Mouse (Mus musculus) layer of hippocampus, postnatal 25 days (tissue): ENCODE results near the gene Kdm4b. TPM values are rescaled to one million over a fixed set of nuclear protein-coding genes. Genes with fewer than 3 reads are reported as not detected.

Experiments
- DNase-seq, 2 experiments: peaks; one replicate each; pipeline ENCODE4 v3.0.0; 2022; ENCODE audit warnings: mixed read lengths in 2 of 2, low spot score in 1 of 2; ENCODE audit errors: extremely low spot score in 1 of 2
- total RNA-seq, 2 experiments: library from RNA; stranded (reverse); gene quantifications; 2 replicates each; pipeline ENCODE4 v1.2.3; 2021

Kdm4b gene
- total RNA-seq, 2 experiments from 2014 or later, result 92.0 to 93.4 TPM

DNA sequence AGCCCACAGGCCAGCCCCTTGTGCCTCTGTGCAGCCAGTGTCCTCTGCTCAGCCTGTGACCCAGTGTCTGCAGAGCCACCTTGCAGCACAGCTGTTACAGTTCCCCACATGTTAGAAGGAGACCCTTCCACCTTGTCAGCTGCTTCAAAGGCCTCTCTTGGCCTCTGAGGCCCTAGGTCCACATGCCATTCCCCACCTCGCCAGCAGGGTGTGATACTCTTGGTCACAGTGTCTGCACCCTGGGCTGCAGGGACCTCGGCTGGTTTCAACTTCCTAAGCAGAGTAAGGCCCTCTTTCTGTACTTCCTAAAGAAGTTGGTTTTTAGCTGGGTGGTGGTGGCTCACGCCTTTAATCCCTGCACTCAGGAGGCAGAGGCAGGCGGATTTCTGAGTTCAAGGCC lies 13.0 kb downstream of the Kdm4b start:
- no peak for DNase-seq

DNA sequence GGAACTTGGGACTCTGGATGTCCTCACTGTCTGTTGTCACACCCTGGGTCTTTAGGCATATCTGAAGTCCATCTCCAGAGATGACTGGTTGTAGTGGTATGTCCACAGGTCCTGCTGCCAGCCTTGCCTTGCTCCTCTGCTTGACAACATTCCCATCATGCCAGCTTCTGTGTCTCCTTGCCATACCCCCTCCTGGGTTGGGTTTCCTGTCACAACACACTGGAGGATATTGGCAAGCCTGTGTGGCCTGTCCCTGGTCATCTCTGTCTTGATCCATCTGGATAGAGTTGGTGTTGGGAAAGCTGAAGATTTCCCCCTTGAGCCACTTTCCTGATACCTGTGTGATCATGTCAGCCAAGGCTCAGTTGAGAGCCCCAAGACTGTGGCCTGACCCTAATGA lies 14.9 kb downstream of the Kdm4b start:
- no peak for DNase-seq

DNA sequence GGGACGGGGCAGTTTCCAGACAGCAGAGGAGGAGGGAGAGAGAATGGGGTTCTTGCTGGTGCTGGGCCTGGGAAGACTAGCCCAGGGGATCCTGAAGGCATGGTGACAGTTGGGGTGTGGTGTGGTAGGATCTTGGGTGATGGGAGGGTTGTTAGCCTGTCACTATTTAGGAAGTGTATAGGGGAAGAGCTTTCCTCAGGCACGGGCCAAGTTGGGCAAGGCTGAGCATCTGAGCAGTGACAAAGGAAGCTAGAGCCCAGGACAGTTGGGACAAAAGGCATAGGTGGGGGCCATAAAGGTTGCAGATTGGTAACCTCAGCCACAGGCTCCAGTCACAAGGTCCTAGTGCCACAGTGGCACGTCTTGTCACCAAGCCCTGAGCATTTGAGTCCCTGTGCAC lies 17.6 kb downstream of the Kdm4b start:
- no peak for DNase-seq

DNA sequence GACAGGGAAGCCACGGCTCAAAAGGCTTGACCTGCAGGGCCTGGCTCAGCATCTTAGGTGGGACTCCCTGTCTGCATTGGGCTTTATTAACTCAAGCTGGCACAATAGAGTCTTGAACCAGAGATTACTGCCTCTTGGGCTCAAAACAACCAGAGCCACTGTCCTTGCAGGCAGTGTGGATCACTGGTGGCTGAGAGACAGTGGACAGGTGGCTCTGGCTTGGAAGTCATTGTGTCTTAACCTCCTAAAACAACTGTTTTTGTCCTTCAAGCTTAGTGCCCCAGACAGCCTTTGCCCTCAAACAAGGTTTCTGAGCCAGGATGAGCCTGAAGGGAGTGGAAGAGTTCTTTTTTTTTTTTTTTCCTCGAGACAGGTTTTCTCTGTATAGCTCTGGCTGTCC lies 19.5 kb downstream of the Kdm4b start:
- no peak for DNase-seq

DNA sequence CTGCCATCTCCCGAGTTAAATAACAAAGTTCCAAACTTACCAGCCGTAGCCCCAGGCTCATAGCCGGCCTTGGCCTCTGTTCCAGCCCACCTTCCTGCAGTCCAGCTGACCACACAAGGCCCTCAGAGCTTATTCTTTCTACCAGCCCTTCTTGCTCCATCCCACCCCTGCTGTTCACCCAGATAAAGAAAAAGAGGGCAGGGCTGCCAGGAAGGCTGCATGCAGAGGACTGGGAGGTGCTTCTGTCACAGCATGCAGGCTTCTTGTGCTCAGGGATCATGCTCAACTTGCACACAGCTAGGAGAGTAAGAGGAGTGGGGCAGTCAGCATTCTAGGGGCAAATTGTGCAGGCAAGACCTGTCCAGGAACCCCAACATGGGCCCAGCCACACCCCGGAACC lies 22.3 kb downstream of the Kdm4b start:
- no peak for DNase-seq

DNA sequence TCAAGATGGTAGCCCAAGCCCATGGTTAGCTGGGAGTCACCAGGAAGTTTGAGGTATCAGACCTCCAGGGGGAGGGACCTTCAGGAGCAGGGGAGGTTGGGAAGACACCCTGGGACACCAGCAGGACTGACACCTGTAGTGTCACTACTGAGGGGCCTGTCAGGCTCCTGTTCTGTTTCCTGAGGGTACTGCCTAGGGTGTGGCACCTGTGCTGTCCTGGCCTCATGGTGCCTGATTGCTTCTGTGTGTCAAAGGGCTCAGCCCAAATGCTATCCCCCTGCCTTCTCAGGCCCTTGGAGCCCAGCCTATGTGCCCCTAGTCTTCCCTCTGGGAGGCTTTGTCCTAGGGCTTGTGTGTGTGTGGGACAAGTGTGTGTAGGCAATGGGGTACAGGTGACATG lies 22.7 kb downstream of the Kdm4b start:
- no peak for DNase-seq

DNA sequence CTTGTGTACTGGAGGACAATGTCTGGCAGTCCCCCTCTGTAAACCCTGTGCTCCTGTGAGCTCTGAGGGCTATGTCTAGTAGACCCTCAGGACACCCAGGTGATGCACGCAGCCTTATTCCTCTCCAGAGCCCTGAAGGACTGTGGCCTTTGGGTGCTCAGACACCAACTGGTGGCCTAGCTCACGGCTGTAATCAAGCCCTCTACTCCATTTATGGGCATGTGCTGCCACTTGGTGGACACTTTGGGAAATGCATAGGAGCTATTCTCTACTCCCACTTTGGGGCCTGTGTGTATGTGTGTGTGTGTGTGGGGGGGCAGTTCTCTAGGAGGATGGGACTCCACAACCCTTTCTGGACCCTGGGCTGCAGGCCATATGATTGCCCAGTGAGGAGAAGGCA lies 24.8 kb downstream of the Kdm4b start:
- peak; percentile 75 to 95 for DNase-seq

DNA sequence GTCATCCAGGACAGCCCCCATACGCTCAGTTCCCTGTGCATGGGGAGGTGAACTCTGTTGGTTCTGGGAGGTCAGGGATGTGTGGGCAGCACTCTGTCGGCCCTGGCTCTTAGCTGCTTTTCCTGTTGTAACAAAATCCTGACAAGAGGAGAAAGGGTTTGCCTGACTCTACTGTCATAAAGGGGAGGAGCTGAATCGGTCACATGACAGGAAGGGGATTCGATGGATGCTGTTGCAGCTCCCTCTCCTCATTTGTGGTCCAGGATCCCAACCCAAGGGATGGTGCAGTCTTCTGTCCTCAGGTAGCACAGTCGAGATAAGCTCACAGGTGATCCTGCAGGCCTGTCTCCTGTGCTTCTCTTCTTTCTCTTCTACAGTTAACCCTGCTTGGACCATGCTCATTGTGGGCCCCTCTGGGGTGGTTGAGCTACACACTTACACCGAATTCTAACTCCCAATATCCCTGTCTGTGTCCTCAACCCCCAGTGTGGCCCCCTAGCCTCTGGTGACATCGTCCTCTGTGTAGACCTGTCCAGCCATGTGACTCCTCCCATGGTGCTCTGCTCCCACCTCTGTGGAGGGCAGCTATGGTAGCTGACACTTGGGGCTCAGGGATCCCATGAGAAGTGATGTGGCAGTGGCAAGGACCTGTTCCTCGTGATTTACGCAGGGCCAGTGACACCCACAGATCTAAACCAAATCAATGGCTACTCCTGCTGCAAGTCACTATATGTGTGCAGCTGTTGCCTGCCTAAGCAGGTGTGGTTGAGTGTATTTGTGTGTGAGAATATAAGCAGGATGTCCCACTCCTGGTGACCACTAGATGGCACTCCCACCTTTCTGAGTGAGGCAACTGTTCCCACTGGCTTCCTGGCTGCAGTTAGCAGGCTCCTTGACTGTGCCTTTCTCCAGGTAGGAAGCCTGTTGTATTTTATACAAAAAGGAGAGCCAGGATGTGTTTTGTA lies 31.3 kb downstream of the Kdm4b start:
- DNase-seq, result peak; percentile 56 to 65

DNA sequence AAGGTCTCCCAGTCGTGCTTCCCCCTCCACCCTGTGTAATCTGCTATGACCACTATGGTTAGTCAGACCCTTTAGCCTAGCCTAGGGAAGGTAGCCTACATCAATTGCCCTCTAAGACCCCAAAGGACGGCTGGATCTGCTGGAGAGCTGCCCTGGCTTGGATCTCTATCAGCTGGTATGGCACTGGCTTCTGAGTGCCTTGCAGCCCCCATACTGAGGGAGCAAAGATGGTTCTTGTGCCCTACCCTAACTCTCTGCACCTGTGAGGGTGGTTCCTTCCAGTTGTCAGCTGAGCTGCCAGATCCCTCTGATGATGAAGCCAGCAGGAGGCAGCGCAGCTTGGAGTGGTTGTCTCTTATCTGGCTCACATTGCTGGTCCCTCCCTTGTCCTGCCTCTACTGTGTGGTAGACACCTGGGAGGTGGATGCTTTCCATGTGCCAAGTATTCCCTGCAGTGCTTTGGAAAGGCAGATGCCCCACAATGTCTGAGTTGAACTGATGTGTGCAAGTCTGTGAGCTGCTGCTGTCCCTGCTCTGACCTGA lies 33.4 kb downstream of the Kdm4b start:
- no peak for DNase-seq

DNA sequence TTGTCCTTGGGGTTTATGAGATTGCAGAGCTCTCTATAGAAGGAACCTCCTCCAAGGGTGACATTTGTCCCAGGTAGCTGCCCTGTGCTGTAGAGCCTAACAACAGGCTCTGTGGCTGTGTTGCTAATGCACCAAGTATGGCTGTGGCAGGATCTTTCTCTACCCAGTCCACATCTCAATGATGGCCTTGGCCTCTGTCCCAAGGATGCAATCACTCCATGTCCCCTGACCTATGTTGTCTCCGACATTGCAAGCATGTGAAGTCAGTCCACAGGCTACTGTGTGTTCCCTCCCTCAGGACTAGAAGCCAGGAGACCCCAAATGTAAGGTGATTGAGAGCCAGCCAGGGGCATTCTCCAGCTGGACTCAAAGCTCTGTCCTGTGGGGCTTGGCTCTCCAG lies 34.0 kb downstream of the Kdm4b start:
- no peak for DNase-seq

DNA sequence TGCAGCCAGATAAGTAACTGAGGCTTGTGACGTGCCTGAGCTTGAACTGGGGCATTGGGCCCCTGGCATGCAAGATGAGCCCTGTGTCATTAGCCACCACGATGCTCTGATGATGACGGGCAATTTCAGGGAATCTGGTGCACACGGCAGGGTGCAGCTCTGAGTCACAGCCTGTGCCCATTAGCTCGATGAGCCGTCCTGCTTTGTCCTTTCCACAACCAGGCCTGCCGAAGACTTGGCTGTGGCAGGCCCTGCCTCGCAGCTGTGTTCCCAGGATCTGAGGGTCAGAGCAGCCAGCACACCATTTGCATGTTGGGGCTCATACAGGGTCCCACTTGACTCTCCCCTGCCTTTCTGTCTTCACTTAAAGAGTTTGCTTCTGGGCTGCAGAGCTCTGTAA lies 34.6 kb downstream of the Kdm4b start:
- DNase-seq, result no peak

DNA sequence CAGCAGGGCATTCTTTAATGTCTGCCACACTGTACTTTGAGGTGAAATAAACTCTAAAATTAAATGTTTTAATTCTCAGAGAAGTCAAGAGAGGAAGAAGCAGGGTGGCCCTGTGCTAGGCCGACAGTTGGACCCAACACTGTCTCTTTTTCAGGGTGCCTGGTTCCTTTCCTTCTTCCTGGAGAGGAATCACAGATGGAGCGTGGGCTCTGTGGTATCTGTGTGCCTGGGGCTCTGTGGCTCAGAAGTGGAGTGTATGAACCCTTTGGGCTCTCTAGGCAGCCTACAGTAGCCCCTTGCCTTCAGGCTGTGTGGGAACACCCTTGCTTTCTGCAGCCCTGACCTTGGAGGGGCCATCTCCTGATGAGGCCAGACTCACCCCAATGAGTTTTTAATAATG lies 35.7 kb downstream of the Kdm4b start:
- DNase-seq, result no peak

DNA sequence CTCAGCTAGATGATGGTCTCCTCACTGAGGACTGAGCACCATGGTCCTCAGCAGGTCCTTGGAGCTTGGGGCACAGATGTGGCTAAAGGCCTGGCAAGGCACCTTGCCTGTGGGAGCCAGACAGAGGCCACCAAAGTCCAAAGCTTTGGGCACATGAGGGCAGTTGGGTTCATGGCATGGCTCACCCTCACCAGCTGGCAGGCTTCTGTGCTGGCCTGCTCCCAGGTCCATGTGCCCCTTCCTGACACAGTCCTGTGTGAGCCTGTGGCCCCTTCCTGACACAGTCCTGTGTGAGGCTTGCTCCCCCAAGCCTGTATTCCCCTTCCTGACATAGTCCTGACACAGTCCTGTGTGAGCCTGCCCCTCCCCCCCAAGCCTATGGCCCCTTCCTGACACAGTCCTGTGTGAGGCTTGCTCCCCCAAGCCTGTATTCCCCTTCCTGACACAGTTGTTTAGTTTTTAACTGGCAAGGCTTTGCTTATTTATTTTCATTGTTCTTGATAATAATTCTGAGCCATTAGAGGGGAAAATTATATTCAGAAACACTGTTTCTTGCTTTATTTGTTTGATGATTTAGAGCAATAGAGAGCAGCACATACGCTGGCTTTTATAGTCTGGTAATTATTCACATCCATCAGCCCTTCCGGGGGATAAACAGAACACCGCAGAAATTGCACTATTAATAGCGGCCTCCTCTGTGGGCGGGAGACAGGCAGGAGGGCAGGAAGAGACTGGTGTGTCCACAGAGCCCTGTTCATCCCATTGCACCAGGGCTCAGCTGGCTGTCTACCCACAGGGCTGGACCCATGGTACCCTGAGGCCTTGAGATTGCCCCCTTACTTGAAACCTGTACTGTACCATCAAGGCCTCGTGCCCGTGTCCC lies 40.2 kb downstream of the Kdm4b start:
- no peak for DNase-seq

DNA sequence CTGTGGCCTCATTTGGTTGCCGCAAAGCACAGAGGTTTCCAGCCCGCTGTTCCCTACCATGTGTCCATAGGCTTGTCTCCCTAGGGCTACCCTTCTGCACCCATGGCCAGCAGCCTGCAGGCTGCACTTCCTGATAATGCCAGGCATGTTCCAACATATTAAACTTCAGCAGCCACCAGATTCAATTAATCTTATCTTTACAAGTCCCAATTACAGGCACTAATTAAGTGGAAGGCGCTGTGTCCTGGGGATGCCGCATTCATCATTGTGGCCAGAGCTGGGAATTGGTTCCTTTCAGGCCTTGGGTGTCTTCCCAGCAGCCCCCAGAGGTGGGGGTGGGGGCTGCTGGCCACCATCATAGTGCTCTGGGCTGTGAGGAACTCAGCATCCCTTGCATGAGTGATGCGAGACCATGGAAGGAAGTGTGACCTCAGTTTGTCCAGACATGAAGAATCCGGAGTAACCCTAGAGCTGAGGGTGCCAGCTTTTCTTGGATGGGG lies 42.5 kb downstream of the Kdm4b start:
- DNase-seq, result no peak

DNA sequence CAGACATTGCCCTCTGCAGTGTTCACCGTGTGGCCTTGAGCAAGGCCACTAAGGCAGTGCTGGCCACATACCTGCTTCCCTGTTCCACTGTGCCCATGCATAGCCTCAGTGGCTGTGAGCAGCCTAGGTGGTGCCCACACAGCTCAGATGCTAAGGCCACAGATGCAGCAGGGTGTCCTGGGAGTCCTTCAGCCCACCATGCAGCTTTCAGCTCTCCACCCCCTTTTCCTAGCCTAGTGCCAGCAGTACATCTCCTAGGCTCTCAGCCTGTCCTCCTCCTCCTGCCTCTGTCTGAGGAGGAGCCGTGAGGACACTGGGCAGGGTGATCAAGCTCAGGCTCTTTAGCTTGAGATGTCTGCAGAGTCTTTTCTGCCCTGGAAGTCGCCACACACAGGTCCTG lies 44.2 kb downstream of the Kdm4b start:
- no peak for DNase-seq

DNA sequence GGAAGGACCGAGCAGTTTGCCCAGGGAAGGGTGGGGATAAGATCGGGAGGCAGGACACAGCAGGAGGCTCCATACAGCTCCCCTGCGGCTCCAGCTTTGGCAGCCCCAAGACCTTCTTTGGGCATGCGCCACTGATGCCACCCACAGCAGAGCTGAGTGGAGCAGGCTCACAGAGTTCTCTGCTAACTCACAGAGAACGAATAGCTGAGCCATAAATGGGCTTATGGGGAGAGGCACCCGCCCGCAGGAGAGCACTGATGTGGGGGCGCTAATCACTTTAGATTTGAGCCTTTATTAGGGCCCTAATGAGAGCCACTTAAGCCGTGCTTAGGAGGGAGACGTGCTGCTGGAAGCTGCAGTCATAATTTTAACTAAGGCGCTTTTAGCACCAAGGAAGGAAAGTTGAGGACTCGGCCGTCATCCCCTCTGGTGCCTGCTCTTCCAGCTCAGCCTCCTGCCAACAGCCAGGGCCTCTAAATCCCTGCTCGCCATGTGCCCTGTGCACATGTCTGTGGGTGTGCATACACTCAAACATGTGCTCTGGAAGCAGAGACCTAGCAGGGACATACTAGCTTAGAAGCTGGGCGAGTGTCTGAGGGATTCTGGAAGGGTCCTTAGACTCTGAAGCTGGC lies 45.3 kb downstream of the Kdm4b start:
- DNase-seq, result peak in 1 of 2 experiments; percentile 57

DNA sequence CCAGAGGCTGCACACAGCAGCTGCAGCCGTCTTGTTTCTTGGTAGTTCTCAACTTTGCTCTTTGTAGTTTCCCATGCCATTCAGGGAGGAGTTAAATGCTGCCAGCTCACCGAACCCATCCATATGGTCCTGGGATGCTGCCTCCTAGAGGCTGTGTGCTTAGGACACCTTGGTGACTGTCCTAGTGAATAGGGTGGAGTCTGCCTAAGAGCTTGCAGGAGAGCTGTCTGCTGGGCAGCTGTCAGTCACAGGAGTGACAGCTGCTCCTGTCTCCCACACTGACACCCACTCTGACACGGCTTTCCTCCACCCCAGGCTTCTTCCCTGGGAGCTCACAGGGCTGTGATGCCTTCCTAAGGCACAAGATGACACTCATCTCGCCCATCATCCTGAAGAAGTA lies 46.2 kb downstream of the Kdm4b start:
- DNase-seq, result no peak

DNA sequence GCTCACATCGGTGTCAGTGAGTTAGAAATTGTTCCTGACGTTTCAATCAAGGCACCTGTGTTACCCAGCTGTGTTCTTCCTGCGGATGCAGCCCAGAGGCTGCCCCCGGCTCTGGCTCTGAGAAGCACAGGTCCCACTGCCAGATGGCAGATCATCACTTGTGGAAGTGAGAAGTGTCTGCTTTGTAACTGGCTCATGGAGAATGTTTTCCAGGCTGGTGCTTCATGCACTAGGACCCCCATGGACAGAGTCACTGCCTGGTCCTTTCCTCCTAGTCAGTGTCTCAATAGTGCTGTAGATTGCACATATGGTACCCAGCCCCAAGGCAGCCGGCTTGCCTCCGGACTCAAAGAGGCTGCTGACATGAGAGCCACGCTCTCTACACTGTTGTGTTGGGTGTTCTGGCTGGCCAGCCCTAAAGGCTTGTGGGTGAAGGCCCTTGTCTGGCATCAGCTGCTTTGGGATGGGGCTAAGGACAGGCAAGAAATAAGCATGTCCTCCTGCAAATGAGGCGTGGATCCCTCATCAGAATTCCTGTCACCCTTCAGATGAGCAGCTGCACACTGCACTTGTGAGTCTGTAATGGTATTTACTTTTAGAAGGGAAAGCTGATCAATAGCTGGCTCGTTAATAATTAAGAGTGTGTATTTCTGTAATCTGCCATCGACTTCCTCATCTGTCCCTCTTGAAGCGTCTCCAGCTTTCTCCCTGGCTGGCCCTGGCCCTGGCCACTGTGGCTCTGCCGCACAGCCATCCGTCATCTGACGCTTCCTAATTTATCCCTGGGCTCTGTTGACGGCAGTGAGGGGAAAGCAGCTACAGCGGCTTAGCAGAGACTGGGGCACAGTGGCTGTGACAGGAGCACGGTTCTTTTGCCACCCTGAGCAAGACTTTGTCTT lies 47.5 kb downstream of the Kdm4b start:
- DNase-seq, result no peak

DNA sequence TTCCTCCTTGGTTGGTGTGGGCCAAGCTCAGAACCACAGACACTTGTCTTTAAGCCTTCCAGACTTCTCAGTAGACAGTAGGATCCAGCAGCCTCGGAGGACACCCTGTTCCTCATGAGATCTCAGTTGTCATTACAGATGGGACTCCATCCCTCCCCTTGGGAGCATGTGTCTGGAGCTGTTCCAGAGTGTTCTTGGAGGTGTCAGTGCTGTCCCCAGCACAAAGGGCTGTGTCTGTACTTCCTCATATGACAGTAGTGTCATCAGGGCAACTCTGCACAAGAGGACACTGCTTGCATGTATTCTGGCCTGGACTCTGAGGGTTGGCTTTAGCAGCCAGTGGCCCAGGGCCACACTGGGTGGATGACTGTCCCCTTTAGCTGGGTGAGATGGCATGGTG lies 49.0 kb downstream of the Kdm4b start:
- DNase-seq, result no peak
